Mouse (Mus musculus) lung, postnatal 0 days (tissue): Measurements from ENCODE around the gene Zranb3. TPM values are rescaled to one million over a fixed set of nuclear protein-coding genes. Genes with fewer than 3 reads are reported as not detected.

Experiments used
- ATAC-seq: fragments of 200-750 bp; cut with Nextera tagmentation; 2 replicates; pipeline ENCODE4 v1.8.0; 2017; ENCODE audit warnings: moderate library complexity
- DNase-seq: peaks from one replicate; pipeline ENCODE4 v3.0.0-alpha.2; 2016; ENCODE audit warnings: low spot score
- H3K27ac ChIP-seq: fragments of 300-500 bp; sonication (generic); 2 replicates; pipeline ENCODE4 v1.5.1; 2014; ENCODE audit warnings: antibody characterized with exemption, mild to moderate bottlenecking, low read length, mixed read lengths
- H3K27me3 ChIP-seq: fragments of 300-500 bp; sonication (generic); replicated peaks from 2 replicates; pipeline ENCODE4 v1.6.1; 2014; ENCODE audit warnings: low read length, mixed read lengths; ENCODE audit not compliant: insufficient read depth
- H3K36me3 ChIP-seq: fragments of 300-500 bp; sonication (generic); 2 replicates; pipeline ENCODE4 v1.6.1; 2014; ENCODE audit warnings: low read length, mixed read lengths; ENCODE audit not compliant: insufficient read depth
- H3K4me1 ChIP-seq: fragments of 300-500 bp; sonication (generic); 2 replicates; pipeline ENCODE4 v1.6.1; 2014; ENCODE audit warnings: antibody characterized with exemption, low read depth, low read length, mixed read lengths; ENCODE audit not compliant: insufficient read depth
- H3K4me2 ChIP-seq: fragments of 300-500 bp; sonication (generic); replicated peaks from 2 replicates; pipeline ENCODE4 v1.6.1; 2014; ENCODE audit warnings: low read depth, mild to moderate bottlenecking, low read length, moderate library complexity, mixed read lengths
- H3K4me3 ChIP-seq: fragments of 300-500 bp; sonication (generic); 2 replicates; pipeline ENCODE4 v1.5.1; 2014; ENCODE audit warnings: low read depth, low read length
- H3K9ac ChIP-seq: fragments of 300-500 bp; sonication (generic); replicated peaks from 2 replicates; pipeline ENCODE4 v1.6.1; 2014; ENCODE audit warnings: low read depth, mild to moderate bottlenecking
- H3K9me3 ChIP-seq: fragments of 300-500 bp; sonication (generic); 2 replicates; pipeline ENCODE4 v1.6.1; 2016; ENCODE audit warnings: low read length, mixed read lengths
- CTCF ChIP-seq: IDR thresholded peaks from 2 replicates; pipeline ENCODE4 v1.5.1; 2016; ENCODE audit warnings: antibody characterized with exemption, mild to moderate bottlenecking
- EP300 ChIP-seq: IDR thresholded peaks from 2 replicates; pipeline ENCODE4 v1.6.1; 2016; ENCODE audit warnings: antibody characterized with exemption, mild to moderate bottlenecking, control low read depth
- WGBS: fragments of 180-500 bp; shearing (Covaris S2); extraction: QIAGEN DNeasy Blood & Tissue Kit; methylation state at CpG from one replicate; pipeline ENCODE4 v1.1.7; 2014; 5-methylcytosine and 5-hydroxymethylcytosine counted together
- polyA plus RNA-seq: library from polyadenylated mRNA; unstranded; fragments of >200 nt; fragmentation: Nextera tagmentation; extraction: Ambion mirVana; gene quantifications from 2 replicates; pipeline ENCODE4 v1.2.1, GENCODE M21; 2015

Gene Zranb3
- polyA plus RNA-seq, 1 experiment from 2014 or later = 1.0 TPM

DNA sequence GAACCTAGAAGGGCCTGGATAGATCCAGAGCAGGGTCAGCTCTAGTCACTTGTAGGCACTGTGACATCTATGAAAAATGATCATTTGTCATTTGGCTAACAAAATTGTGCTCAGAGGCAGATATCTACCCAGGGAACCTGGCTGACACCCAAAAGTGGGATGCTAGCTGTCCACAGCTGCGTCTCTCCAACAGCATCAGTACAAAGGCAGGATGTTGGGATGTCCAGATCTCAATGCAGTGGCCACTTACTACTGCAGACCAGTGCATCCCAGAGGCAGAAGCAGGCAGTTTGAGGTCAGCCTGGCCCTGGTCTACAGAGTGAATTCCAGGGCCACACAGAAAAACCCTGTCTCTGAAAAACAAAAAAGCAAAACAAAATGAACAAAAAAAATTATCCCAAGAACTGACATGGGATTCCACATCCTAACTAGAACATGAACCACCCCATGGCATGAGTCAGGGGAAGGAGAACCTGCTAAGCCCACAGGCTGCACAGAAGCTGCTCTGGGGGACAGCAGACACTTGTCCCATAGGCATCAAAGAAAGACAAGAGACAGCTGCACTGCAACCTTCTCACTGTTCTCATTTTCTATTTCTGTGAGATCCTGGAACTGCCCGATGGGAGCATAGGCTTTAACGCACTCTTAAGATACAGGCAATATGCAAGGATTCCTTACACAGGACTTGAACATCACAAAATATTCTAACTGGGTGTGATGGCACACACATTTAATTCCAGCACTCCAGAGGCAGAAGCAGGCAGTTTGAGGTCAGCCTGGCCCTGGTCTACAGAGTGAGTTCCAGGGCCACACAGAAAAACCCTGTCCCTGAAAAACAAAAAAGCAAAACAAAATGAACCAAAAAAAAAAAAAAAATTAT lies 156.9 kb downstream of the Zranb3 start:
- H3K4me3 ChIP-seq = no peak overlapping the region
- TF ChIP-seq CTCF = no peak
- no peak for DNase-seq
- no peak overlapping the region for H3K27ac ChIP-seq
- no peak overlapping the region for H3K4me2 ChIP-seq
- ATAC-seq = peak; percentile 4; the same call in 1 of the 2 replicates
- H3K36me3 ChIP-seq = peaks cover under 1% of the 10 kb centered on the region
- 53% methylated on average over 3 of the region's 3 CpGs for WGBS
- H3K9me3 ChIP-seq = no peaks in the 10 kb centered on the region
- H3K27me3 ChIP-seq = no peaks in the 10 kb centered on the region
- no peak overlapping the region for H3K9ac ChIP-seq
- no peaks in the 10 kb centered on the region for H3K4me1 ChIP-seq

DNA sequence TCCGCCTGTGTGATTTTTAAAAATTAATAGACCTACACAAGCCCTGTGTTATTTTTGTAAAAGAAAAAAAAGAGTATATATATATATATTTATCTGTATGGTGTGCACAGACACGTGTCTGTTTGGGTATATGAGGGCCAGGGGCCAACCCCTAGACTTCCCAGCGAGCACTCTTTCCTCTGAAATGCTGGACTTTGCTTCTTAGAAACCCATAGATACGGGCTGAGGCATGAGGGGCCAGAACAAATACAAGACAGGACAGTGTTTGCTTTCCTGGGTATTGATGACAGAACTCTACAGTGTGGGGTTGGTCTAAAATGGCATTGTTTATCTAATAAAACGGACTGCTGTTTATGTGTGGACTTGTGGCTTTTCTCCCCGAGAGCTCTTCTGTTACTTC lies 159.3 kb downstream of the Zranb3 start:
- no peak for ATAC-seq

DNA sequence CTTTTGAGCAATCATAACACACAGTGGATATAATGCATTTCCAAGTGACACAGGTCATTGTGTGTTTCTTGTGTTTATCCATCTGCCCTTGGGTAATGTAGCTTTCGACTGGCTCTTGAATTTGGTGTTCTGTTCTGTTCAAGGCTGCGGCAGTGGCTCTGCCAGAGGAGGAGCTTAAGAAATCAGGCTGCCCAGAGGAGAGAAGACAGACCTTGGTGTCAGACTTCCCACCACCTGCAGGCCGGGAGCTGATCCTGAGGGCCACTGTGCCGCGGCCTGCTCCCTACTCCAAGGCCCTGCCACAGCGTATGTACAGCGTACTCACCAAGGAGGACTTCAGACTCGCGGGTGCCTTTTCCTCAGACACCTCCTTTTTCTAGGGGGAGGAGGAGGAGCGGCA lies 160.6 kb downstream of the Zranb3 start:
- no peaks in the 10 kb centered on the region for H3K4me1 ChIP-seq
- ATAC-seq = no peak
- no peak overlapping the region for H3K4me3 ChIP-seq
- H3K4me2 ChIP-seq = no peak overlapping the region
- TF ChIP-seq CTCF = no peak
- no peak for TF ChIP-seq EP300
- no peak overlapping the region for H3K9ac ChIP-seq
- H3K27me3 ChIP-seq = no peaks in the 10 kb centered on the region
- H3K9me3 ChIP-seq = no peaks in the 10 kb centered on the region
- WGBS = 91% methylated on average over 10 of the region's 10 CpGs
- H3K27ac ChIP-seq = no peak overlapping the region
- peaks cover 32% of the 10 kb centered on the region for H3K36me3 ChIP-seq
- DNase-seq = no peak

More for the DNA sequence above, 159.3 kb downstream of the Zranb3 start:
- 61% methylated on average over 6 of the region's 6 CpGs for WGBS
- no peaks in the 10 kb centered on the region for H3K9me3 ChIP-seq
- peaks cover 24% of the 10 kb centered on the region for H3K36me3 ChIP-seq
- H3K27ac ChIP-seq = no peak overlapping the region
- H3K4me2 ChIP-seq = no peak overlapping the region
- H3K27me3 ChIP-seq = no peaks in the 10 kb centered on the region
- DNase-seq = no peak
- no peak overlapping the region for H3K4me3 ChIP-seq
- TF ChIP-seq EP300 = no peak
- no peak for TF ChIP-seq CTCF
- no peak overlapping the region for H3K9ac ChIP-seq
- H3K4me1 ChIP-seq = no peaks in the 10 kb centered on the region

DNA sequence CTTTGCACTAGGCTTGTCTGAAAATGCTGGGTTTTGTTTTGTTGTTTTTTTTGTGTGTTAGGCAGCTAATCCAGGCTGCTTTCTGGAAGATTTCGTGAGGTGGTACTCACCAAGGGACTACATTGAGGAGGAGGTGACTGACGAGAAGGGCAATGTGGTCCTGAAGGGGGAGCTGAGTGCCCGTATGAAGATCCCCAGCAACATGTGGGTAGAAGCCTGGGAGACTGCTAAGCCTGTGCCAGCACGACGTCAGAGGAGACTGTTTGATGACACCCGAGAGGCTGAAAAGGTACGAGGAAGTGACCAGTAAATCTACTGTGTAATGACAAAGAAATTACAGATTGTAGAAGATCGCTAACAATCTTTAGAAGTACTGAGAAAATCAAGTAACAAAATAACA lies 165.6 kb downstream of the Zranb3 start:
- H3K4me1 ChIP-seq = no peaks in the 10 kb centered on the region
- no peak overlapping the region for H3K4me2 ChIP-seq
- H3K36me3 ChIP-seq = peaks cover 52% of the 10 kb centered on the region
- no peak overlapping the region for H3K4me3 ChIP-seq
- no peaks in the 10 kb centered on the region for H3K27me3 ChIP-seq
- H3K9me3 ChIP-seq = no peaks in the 10 kb centered on the region
- H3K27ac ChIP-seq = no peak overlapping the region
- no peak for ATAC-seq
- TF ChIP-seq EP300 = no peak
- peak; percentile 28 for TF ChIP-seq CTCF
- WGBS = 73% methylated on average over 8 of the region's 8 CpGs
- DNase-seq = no peak
- H3K9ac ChIP-seq = no peak overlapping the region

DNA sequence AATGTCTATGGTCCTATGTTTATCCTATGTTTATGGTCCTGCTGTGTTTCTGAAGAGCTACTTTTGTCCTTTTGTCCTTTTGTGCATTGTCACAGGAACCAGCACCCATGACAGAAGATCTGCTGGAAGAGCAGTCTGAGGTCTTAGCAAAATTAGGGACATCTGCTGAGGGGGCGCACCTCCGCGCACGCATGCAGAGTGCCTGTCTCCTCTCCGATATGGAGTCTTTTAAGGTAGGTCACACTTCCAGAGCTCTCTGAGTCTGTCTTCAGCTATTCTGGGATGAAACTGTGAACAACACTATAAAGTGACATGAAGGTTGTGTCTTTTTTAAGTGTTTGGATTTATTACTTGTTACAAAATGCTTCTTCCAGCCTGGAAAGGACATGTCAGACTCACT lies 168.5 kb downstream of the Zranb3 start:
- Histone ChIP-seq H3K9ac (no peak overlapping the region), H3K4me2 (no peak overlapping the region), H3K9me3 (no peaks in the 10 kb centered on the region), H3K27me3 (no peaks in the 10 kb centered on the region), H3K4me1 (no peaks in the 10 kb centered on the region), H3K36me3 (peaks cover 36% of the 10 kb centered on the region; the same call in 1 of the 2 replicates), H3K27ac (no peak overlapping the region), H3K4me3 (no peak overlapping the region)
- DNase-seq = no peak
- no peak for ATAC-seq
- 94% methylated on average over 5 of the region's 5 CpGs for WGBS
- TF ChIP-seq CTCF (no peak), EP300 (no peak)

DNA sequence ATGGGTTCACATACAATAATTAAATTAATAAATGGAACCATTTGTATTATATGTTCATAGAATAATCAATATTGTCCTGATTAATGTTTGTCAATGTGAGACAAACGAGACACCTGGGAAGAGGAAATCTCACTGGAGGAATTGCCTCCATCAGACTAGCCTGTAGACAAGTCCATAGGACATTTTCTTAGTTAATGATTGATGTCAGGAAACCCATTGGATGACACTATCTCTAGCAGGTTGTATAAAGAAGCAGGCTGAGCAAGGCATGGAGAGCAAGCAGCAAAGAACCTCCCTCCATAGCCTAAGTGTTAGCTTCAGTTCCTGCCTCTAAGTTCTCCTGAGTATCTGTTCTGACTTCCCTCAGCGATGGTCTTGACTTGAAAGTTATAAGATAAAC lies 169.4 kb downstream of the Zranb3 start:
- 91% methylated on average over 2 of the region's 2 CpGs for WGBS
- DNase-seq = no peak
- Histone ChIP-seq H3K27me3 (no peaks in the 10 kb centered on the region), H3K4me2 (no peak overlapping the region), H3K9me3 (no peaks in the 10 kb centered on the region), H3K4me3 (no peak overlapping the region), H3K4me1 (no peaks in the 10 kb centered on the region), H3K36me3 (peaks cover 27% of the 10 kb centered on the region; the same call in 1 of the 2 replicates), H3K9ac (no peak overlapping the region), H3K27ac (no peak overlapping the region)
- TF ChIP-seq CTCF = no peak
- no peak for TF ChIP-seq EP300
- ATAC-seq = no peak
